Mouse (Mus musculus): ENCODE measurements around the gene Tmf1. TPM values are rescaled to one million over a fixed set of nuclear protein-coding genes. Genes with fewer than 3 reads are reported as not detected.

Gene Tmf1
- total RNA-seq (2018; cell fraction: chromatin; rRNA removed): 10 to 100 TPM; 42.4 to 92.0 (median 68.5) TPM
- 10 to 100 TPM; 36.6 to 66.2 (median 47.8) TPM for total RNA-seq (2018; cell fraction: cytosol; rRNA removed)
- 10 to 100 TPM; 38.4 to 89.1 (median 56.8) TPM for total RNA-seq (2018; cell fraction: nucleus; rRNA removed)
- 19.9 to 24.8 TPM (median 20.9 TPM) in 3 replicates for polyA plus RNA-seq (2018)

DNA sequence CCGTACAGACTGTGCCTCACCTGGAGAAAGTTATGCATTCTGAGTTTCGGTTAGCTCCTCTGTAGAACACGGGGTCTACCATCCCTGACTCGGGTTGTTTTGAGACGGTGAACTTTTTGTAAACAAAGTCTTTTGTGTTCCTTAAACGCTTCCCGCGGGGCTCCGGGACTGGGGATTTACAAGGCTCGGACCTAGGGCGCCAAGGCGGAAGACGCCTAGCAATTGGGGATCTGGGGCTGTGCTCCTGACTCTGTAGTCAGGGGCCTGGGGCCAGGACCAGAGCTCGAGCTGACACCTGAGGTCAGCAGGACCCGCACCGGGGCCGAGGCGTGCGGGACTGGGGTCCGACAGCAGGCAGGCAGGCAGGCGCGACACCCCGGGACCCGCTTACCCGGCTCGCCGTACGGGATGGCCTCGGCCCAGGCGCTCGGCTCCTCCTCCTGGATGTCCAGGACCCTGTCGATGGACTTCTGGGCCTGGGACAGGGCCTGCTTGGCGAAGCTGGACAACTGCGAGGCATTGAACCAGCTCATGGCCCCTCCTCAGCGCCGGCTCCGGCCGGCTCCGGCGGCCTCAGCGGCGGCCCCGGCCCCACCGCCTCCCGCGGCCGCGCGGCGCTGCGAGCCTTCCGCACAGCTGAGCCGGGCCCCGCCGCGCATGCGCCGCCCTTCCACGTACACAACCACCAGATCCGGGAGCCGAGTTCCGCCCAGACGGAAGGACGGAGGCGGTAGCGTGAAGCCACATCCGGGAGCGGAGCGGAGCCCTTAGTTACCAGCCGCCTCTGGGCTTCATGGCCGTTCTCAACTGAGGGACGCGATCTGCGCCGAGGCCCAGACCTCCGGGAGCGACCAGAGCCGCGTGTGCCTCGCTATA is at the start of gene Tmf1:
TSS of gene Tmf1 (minus strand) at position 632 of the 876 bp plus-strand sequence.
- peak within 1 kb of the TSS; percentile 88 for H3K4me3 ChIP-seq (ENCODE audit: inconsistent target)
- peaks cover 1% of the 10 kb centered on the region for H3K36me3 ChIP-seq (ENCODE audit: inconsistent target)
- H3K27ac ChIP-seq: peak within 1 kb of the TSS; percentile 83
- H3K79me2 ChIP-seq (ENCODE audit: inconsistent target): peaks cover 49% of the 10 kb centered on the region
- WGBS (ENCODE audit: missing documents): under 1% methylated on average over 70 of the region's 80 CpGs

DNA sequence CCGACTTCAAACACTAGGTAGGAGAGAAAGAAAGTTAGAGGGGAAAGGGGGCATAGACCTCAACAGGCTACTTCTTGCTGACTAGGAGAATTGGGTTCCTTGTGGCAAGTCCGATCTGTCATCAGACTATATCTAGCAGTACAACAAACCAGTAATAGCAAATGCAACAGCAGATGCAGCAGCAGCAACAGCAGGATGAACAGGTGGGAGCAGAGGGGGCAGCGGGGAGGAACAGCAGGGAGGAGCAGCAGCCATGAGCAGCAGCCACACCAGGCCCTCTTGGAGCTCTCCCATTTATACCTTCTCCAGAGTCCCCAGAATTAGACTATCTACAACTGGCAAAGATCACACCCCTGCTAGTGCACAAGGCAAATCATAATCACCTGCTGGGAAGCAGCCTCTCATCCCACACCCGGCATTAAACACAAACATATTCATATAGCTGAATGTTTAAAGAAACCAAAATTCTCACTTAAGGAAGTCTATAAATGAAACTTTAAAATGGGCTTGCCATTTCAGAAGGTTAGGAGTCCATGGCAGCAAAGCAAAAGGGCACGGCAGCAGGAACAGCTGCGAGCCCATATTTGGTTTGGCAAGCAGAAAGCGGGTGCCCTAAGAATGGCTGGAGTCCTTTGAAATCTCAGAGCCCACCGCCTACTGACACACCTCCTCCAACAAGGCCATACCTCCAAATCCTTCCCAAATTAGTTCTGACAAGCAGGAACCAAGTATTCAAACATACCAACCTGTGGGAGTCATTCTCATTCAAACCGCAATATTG is 48.3 kb upstream of the Tmf1 start:
- H3K36me3 ChIP-seq (ENCODE audit: inconsistent target): peaks cover 42% of the 10 kb centered on the region
- no peak overlapping the region for H3K27ac ChIP-seq
- peaks cover 70% of the 10 kb centered on the region for H3K79me2 ChIP-seq (ENCODE audit: inconsistent target)
- H3K4me3 ChIP-seq (ENCODE audit: inconsistent target): no peak overlapping the region
- 96% methylated on average over 9 of the region's 9 CpGs for WGBS (ENCODE audit: missing documents)

DNA sequence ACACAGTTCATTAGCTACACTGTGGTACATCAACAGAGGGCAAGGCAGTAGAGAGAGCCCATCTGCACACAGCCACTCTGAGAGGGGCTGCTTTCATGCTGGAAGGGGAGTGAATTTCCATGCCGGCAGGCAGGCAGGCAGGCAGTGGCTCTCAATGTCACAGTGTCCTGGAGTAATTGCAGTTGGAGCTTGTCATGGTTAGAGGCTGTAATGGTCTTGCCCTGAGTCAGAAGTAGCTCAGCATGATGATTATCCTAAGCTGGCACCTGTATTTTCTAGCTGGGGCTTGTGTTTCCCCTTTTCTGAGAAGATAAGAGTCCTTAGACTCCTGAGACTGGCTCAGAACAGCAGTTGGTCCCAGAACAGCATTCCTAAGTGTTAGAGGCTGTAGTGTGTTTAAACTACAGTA is 47.2 kb upstream of the Tmf1 start:
- Histone ChIP-seq H3K4me3 (ENCODE audit: inconsistent target) (no peak overlapping the region), H3K36me3 (ENCODE audit: inconsistent target) (peaks cover 30% of the 10 kb centered on the region), H3K27ac (no peak overlapping the region), H3K79me2 (ENCODE audit: inconsistent target) (peaks cover 81% of the 10 kb centered on the region)
- WGBS (ENCODE audit: missing documents): 86% methylated on average over 1 of the region's 1 CpGs

DNA sequence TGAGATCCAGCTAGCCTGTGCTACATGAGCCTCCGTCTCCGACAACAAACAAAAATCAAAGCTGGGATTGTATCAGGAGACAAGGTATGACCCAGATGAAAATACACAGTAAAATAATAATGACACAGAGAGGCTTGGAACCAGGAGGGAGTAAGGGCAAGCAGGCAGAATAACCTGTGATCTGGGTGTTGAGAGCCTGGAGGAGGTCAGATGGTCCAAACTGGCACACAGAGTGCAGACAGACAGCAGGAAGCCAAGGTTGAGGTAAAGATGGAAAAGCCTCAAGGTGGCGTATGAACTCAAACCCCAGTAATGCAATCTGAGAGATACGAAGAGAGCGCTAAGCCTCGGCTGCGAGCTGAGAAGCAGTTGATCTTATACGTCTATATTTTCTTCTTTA is 45.6 kb upstream of the Tmf1 start:
- Histone ChIP-seq H3K4me3 (ENCODE audit: inconsistent target) (no peak overlapping the region), H3K27ac (no peak overlapping the region), H3K36me3 (ENCODE audit: inconsistent target) (peaks cover 14% of the 10 kb centered on the region), H3K79me2 (ENCODE audit: inconsistent target) (peaks cover 95% of the 10 kb centered on the region)
- WGBS (ENCODE audit: missing documents): 99% methylated on average over 8 of the region's 8 CpGs

DNA sequence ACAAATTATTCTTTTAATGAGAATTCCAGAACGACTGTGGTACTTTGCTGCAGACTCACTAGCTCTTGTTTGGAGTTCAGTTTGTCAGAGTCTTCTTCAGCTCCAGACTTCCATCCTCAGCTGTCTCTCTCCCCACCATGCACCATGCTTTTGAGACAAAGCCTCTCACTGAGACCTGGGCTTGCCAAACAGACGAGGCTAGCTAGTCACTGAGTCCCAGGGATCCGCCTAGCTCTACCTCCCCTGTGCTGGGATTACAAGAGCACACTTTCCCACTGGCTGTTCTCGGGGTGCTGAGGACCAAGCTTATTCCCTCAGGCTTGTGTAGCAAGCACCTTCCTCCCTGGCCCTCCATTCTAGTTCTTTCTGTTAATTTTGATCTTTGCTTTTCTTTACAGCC is 44.6 kb upstream of the Tmf1 start:
- H3K27ac ChIP-seq: peak overlapping the region; percentile 46
- WGBS (ENCODE audit: missing documents): 45% methylated on average over 4 of the region's 4 CpGs
- H3K36me3 ChIP-seq (ENCODE audit: inconsistent target): peaks cover 10% of the 10 kb centered on the region; the same call in 1 of the 2 replicates
- H3K4me3 ChIP-seq (ENCODE audit: inconsistent target): no peak overlapping the region
- peaks cover 95% of the 10 kb centered on the region for H3K79me2 ChIP-seq (ENCODE audit: inconsistent target)

DNA sequence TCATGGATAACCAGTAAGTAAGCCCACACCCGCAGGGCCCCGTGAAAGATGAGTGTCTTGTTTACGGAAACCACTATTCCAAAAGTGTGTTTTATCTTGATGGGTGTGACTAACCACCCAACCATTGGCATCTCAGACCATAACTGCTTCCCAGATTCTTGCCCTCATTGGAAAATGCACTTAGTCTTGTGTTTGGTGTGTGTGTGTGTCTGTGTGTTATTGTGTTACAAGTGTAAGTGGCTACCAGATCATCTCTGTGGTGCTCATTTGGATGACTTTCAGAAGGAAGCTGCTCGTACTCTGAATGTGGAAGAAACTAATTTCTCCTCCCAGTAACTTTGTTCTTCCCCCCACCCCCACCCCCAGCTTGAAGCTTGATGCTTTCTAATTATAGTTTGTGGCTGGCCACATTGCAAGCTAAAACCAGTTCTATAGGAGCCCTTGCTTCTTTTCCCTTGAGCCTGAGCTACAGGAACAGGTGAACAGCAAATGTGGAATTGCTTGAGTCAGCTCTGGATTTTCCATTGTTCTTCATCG is 44.1 kb upstream of the Tmf1 start:
- peaks cover 95% of the 10 kb centered on the region for H3K79me2 ChIP-seq (ENCODE audit: inconsistent target)
- H3K4me3 ChIP-seq (ENCODE audit: inconsistent target): no peak overlapping the region
- WGBS (ENCODE audit: missing documents): 14% methylated on average over 5 of the region's 5 CpGs
- H3K27ac ChIP-seq: peak overlapping the region; percentile 46
- peaks cover 10% of the 10 kb centered on the region; the same call in 1 of the 2 replicates for H3K36me3 ChIP-seq (ENCODE audit: inconsistent target)

DNA sequence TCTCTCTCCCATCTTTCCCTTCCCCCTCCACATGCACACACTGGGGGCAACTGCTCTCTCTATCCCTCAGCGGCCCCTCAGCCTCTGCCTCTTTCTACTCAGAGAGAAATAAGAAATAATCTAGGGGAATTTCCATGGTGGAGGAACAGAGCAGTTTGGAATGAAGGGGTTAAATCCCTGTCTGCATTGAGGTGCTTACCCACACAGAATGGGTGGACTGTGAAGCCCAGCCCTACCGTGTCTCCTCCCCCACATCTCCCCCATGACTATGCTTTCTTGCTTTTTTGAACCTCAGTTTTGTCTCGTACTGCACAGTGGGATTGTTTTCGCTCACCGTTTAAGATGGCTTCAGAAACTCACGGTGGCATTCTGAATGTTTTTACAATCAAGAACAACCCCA is 43.4 kb upstream of the Tmf1 start:
- H3K79me2 ChIP-seq (ENCODE audit: inconsistent target): peaks cover 95% of the 10 kb centered on the region
- H3K36me3 ChIP-seq (ENCODE audit: inconsistent target): peaks cover 10% of the 10 kb centered on the region; the same call in 1 of the 2 replicates
- peak overlapping the region; percentile 46 for H3K27ac ChIP-seq
- H3K4me3 ChIP-seq (ENCODE audit: inconsistent target): no peak overlapping the region
- WGBS (ENCODE audit: missing documents): 44% methylated on average over 6 of the region's 6 CpGs

DNA sequence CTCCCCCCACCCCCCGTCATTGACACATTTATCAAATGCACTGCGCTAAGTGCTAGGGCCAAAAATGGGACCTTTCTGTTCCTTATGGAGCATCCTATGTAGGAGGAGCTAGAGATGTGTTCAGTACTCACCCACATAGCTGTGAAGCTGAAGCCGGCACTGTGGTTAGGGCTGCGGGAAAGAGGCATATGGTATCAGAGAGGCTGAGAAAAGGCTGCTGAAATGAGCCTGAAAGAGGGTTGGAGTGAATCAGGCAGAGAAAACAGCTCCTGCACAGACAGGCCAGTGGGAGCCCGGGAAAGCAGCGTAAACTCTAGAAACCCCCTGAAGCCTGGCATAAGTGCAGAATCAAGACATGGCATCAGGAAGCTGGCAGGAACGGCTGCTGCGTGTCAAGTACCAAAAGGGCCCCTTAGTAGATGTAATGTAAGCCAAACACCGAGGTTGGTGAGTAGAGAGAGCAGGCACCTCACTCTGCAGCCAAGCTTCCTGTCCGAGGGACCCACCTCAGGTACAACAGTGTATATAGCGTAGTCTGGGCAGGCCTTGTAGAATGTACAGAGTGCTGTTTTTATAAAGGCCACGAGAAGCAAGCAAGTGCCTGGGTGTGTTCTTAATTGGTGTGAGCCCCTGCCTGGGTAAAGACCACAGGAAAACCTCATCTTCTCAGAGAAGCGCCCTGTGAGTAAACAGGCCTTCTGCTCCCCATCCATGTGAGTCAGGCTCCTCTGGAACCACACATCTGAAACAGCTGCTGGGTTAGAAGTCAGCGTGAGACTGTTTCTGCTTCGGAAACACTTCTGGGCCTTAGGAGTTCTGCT is 42.5 kb upstream of the Tmf1 start:
- H3K36me3 ChIP-seq (ENCODE audit: inconsistent target): peaks cover 5% of the 10 kb centered on the region; the same call in 1 of the 2 replicates
- WGBS (ENCODE audit: missing documents): 41% methylated on average over 15 of the region's 15 CpGs
- peak overlapping the region; percentile 46; the same call in 1 of the 2 replicates for H3K27ac ChIP-seq
- peaks cover 95% of the 10 kb centered on the region for H3K79me2 ChIP-seq (ENCODE audit: inconsistent target)
- no peak overlapping the region for H3K4me3 ChIP-seq (ENCODE audit: inconsistent target)

DNA sequence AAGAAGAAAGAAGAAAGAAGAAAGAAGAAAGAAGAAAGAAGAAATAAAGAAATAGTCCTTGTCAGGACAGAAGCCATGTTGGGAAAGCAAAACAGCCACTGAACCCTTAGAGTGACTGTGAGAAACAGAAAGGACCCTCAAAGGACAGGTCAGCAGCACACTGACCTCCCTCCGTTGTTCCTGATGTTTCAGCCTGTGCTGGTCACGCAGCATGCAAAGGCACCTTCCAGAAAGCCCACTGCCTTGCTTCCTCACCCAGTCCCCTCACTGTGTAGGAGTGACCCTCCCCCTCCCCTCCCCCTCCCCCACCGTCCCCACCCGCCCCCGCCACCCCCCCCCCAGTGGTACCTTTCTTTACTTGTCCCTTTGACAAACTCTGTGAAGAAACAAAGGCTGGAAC is 41.8 kb upstream of the Tmf1 start:
- no peak overlapping the region for H3K4me3 ChIP-seq (ENCODE audit: inconsistent target)
- peaks cover 5% of the 10 kb centered on the region; the same call in 1 of the 2 replicates for H3K36me3 ChIP-seq (ENCODE audit: inconsistent target)
- peaks cover 95% of the 10 kb centered on the region for H3K79me2 ChIP-seq (ENCODE audit: inconsistent target)
- 73% methylated on average over 3 of the region's 5 CpGs for WGBS (ENCODE audit: missing documents)
- H3K27ac ChIP-seq: no peak overlapping the region

DNA sequence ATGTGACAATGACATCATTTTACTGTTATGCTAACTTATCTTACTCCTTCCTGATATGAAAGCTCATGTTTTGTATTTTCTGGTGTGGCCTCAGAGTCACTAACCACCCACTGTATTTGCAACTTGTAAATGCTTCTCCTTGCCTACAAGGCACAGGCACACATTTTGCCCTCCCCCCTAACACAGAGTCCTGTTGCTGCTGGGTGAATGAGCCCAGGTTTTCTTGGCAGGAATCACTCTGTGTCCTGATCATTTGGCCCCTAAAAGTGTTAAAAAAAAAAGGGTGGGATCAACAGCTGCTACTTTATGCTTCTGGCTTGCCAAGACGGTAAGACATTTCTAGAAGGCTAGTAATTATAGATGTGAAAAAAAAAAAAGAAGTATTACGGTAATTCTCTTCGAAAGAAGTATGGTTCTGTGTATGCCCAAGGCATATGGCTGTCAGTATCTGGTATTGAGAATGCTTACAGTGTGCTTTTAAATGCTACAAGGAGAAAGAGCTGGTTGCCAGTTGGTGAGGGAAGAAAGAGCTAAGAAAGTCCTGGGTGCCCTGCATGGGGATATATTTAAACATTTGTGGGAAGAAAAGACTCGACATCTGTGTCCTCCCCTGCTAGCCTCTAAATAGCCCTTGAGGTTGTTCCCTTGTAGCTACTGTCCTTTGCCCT is 37.4 kb upstream of the Tmf1 start:
- Histone ChIP-seq H3K27ac (no peak overlapping the region), H3K36me3 (ENCODE audit: inconsistent target) (no peaks in the 10 kb centered on the region), H3K79me2 (ENCODE audit: inconsistent target) (peaks cover 97% of the 10 kb centered on the region), H3K4me3 (ENCODE audit: inconsistent target) (no peak overlapping the region)
- WGBS (ENCODE audit: missing documents): 85% methylated on average over 4 of the region's 4 CpGs

DNA sequence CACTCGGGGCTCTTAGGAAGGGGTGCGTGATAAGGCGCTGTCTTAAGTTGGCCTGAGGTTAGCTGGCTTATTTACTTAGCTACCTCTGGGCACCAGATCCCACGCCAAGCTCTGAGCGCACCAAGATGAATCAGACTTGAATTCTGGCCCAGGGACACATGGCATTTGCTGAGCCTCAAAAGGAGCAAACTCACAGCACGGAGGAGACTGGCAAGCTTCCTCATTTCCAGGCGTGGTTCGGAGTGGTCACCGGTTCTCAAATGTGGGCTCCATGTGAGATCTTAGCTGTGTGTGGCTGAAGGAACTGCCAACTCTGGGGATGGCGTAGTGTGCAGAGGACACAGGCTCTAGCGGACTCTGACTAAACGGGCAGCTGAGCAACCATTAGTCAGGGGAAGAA is 33.1 kb upstream of the Tmf1 start:
- Histone ChIP-seq H3K79me2 (ENCODE audit: inconsistent target) (peaks cover 61% of the 10 kb centered on the region), H3K36me3 (ENCODE audit: inconsistent target) (no peaks in the 10 kb centered on the region), H3K27ac (peak overlapping the region; percentile 90), H3K4me3 (ENCODE audit: inconsistent target) (peak overlapping the region; percentile 99)
- WGBS (ENCODE audit: missing documents): 2% methylated on average over 12 of the region's 12 CpGs

DNA sequence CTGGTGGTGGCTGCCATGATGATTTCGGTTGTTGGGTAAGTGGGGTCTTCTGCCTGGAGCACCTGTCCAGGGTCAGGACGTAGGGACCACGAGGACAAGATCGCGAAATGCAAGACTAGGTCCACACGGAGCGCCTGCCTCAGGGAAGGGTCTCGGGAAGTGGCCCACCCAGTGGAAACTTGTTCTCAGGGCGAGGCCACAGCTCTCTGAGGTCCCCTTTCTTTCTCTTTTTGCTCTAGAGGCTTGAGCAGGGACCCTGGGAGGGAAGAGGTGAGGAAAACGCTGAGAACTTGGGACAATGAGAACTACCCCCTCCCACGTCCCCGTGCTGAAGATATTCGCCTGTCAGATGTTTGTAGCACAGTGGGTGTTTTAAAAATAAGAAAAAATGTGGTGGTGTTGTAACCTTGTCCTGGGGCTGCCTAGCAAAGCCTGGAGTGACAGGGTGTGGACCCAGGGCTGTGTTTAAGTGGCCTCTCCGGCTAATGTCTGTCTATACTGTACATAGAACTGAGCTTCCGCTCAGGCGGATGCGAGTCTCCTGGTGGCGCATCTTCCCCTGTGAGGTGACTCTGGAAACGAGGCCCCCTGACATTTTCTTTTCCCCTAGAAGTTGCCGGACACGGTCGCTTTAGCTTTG is 32.2 kb upstream of the Tmf1 start:
- H3K79me2 ChIP-seq (ENCODE audit: inconsistent target): peaks cover 52% of the 10 kb centered on the region
- WGBS (ENCODE audit: missing documents): under 1% methylated on average over 22 of the region's 22 CpGs
- H3K27ac ChIP-seq: peak overlapping the region; percentile 90
- H3K36me3 ChIP-seq (ENCODE audit: inconsistent target): no peaks in the 10 kb centered on the region
- peak overlapping the region; percentile 99 for H3K4me3 ChIP-seq (ENCODE audit: inconsistent target)
